Mouse (Mus musculus): ENCODE results near the gene Adam19.
"Not testable (repeated sequence)": the region's sequence is repeated elsewhere in the genome, so short reads cannot be mapped to it uniquely, and the experiment has no call there.

Gene Adam19

GRCm38 (mm10) chr11:46055896-46056769, at the start of gene Adam19:
Gene Adam19 (plus strand): TSS chr11:46055992.
- DNase-seq (ENCODE audit: low spot score) = peak; percentile 64

GRCm38 (mm10) chr11:46016061-46016460, 39.7 kb upstream of the Adam19 start:
- peak; percentile 51 for DNase-seq (ENCODE audit: low spot score)

DNA sequence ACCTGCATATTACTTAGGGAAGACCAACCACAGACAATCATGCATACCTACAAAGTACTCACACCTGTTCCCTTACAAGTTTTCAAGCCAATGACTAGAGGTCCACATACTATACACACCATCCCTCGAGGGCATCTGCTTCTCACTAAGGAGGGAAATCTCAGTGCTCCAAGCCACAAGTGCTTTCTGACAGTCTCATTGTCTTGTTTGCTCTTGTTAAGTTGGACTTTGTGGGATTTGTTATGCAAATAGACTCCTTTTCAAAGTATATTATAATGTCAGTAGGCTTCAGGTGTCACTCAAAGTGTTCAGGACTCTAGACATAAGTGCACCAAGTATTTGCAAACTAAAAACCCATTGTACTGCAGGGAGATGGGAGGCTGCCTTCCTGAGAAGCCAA, 35.5 kb upstream of the Adam19 start:
- DNase-seq (ENCODE audit: low spot score) = no peak

- DNase-seq (ENCODE audit: low spot score) = no peak
These were observed 33.9 kb upstream of the Adam19 start for GRCm38 (mm10) chr11:46021850-46022249.

- DNase-seq (ENCODE audit: low spot score) = no peak
These were observed 32.8 kb upstream of the Adam19 start for GRCm38 (mm10) chr11:46022983-46023382.

- peak; percentile 62 for DNase-seq (ENCODE audit: low spot score)
These were observed 29.8 kb upstream of the Adam19 start for GRCm38 (mm10) chr11:46025962-46026392.

DNA sequence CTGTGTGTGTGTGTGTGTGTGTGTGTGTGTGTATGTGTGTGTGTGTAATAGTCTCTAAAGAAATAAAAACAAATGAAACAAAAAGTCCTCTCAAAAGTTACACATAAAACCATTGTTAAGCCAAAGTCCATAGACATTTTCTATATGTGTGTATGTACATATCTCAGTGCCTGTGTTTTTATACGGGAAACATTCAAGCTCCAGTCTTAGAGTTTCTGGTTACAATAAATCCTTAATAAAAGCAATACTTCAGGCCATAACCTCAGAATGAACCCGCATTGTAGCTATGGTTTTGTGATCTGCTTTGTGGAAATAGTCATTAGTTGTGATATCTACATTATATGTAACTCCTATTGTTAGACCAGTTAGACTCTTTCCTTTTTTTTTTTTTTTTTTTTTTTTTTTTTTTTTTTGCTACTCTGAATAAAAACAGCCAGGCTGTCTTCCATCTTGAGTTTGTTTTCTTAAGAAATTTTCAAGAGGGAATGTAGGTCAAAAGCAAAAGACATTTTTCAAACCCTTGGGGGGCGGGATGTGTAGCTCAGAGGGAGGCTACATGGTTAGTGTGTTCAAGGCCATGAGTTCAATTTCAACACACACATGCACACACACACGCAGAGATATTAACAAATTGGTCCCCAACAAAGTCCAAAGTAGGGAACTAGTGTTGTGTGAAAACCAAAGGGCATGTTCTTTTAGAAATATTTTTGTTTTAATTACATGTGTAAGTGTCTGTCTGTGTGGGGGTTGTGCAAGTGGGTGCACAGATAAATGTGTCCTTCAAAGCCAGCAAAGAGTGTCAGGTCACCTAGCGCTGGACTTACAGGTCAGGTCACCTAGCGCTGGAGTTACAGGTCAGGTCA, 27.6 kb upstream of the Adam19 start:
- no peak for DNase-seq (ENCODE audit: low spot score)

DNA sequence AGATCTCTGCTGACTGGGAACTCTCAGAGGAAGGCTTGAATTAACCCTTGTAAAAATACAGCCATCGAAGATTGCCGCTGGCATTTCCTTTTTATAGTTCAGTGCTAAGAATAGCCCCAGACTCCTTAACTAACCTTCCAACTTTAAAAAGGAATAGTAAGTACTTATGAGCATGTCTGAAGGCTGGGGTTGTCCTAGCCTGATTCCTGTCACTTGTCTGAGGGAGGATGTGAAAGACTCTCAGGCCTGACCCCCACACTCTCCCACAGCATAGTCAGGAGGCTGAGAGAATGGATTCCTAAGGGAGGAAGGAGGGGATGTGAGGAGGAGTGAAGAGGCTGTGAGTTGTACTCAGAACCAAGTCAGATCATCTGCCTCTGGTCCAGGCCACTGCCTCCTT, 26.3 kb upstream of the Adam19 start:
- DNase-seq (ENCODE audit: low spot score) = no peak

GRCm38 (mm10) chr11:46030026-46030425, 25.8 kb upstream of the Adam19 start:
- no peak for DNase-seq (ENCODE audit: low spot score)

DNA sequence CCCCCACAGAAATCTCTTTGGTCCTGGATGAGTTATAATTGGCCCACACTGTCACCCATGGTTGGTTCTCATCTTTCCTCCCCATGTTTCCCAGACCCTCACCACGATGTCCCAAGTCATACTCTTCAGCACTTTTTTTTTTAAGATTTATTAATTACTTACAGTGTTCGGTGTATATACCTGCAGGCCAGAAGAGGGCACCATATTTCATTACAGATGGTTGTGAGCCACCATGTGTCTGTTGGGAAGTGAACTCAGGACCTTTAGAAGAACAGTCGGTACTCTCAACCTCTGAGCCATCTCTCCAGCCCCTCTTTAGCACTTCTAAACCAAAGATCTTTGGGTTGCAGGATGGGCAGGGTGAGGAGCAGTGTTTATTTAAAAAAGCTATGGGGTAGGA, 24.3 kb upstream of the Adam19 start:
- peak; percentile 16 for DNase-seq (ENCODE audit: low spot score)

GRCm38 (mm10) chr11:46032956-46033355, 22.8 kb upstream of the Adam19 start:
- no peak for DNase-seq (ENCODE audit: low spot score)

DNA sequence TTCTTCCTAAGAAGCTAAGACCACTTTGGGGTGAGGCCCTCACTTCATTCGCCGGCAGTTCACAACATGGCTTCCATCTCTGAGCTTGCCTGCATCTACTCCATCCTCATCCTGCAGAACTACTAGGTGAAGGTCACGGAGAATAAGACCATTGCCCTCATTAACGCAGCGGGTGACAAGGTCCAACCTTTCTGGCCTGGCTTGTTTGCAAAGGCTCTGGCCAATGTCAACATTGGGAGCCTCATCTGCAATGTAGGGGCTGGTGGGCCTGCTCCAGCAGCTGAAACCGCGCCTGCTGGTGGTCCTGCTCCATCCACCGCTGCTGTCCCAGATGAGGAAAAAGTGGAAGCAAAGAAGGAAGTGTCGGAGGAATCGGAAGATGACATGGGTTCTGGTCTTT, 19.4 kb upstream of the Adam19 start:
- no peak for DNase-seq (ENCODE audit: low spot score)

DNA sequence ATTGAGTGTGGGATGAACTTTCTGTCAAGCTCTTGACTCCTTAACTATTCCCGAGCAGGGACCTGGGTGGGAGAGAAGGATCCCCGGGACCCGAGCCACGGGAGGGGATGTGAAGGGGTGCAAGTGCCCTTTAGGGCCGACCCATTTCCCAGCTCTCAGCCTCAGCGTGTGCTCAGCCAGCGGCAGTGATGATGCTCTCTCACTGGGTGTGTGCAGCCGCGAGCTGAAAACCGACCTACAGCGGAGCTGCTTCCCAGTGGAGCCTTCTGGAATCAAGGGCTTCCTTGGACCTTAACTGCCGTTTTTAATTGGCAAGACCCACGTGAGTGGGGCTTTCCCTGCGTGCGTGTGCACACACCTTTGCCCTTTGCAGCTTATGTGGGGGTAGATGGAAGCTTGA, 16.9 kb upstream of the Adam19 start:
- DNase-seq (ENCODE audit: low spot score) = no peak

- DNase-seq (ENCODE audit: low spot score) = no peak
These were observed 16.5 kb upstream of the Adam19 start for GRCm38 (mm10) chr11:46039335-46039734.

DNA sequence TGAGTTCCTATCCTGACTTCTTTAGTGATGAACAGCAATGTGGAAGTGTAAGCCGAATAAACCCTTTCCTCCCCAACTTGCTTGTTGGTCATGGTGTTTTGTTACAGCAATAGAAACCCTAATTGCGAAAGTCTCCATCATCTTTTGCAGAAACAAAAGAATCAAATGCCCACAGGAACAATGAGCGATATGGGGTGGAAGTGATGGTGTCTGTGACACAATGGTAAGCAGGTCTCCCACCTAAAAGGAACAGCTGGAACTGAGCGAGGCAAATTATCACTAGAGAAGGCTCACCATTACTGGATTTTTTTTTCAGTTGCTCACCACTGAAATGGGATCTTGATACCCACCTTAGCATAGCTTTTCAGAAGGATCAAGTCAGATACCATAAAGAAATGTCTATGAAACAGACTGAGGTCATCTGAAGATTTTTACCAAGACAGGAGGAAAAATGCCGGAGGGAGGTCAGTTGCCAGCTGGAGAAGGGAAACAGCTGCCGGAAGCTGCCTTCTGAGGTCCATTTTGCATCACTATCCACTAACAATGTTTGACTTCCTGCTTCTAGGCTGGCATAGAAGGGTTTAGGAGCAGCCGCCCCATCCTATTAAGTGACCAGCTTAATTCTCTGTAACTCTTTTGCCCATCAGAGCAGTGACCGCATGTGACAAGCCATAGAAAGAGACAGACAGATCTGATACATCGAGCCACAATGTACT, 14.8 kb upstream of the Adam19 start:
- no peak for DNase-seq (ENCODE audit: low spot score)

GRCm38 (mm10) chr11:46041607-46042267, 14.1 kb upstream of the Adam19 start:
- DNase-seq (ENCODE audit: low spot score) = no peak

DNA sequence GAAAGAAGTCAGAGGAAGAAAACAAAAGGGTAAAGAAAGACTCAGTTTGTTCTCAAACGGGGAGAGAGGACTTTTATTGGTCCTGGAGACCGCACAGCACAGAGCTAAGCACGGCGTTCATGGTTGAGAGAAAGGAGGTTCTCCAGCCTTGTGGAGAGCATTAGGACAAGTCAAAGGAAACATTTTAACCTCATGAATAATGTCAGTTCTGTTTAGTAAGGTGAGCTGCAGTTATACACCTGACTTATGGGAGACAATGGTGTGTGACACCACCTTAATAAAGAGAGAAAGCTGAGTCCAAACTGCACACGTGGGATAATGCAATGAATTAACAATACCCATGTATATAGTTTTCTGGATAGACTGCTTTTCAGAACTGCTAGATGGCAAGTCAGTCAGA, 11.0 kb upstream of the Adam19 start:
- no peak for DNase-seq (ENCODE audit: low spot score)

- no peak for DNase-seq (ENCODE audit: low spot score)
These were observed 8.5 kb upstream of the Adam19 start for GRCm38 (mm10) chr11:46047264-46047663.

GRCm38 (mm10) chr11:46052105-46052659, 3.6 kb upstream of the Adam19 start, which contains the start of gene Gm12166:
Gene Gm12166 (minus strand): TSS chr11:46052321.
- DNase-seq (ENCODE audit: low spot score) = peak; percentile 80

GRCm38 (mm10) chr11:46053457-46053856, 2.3 kb upstream of the Adam19 start:
- not testable (repeated sequence) for DNase-seq (ENCODE audit: low spot score)

DNA sequence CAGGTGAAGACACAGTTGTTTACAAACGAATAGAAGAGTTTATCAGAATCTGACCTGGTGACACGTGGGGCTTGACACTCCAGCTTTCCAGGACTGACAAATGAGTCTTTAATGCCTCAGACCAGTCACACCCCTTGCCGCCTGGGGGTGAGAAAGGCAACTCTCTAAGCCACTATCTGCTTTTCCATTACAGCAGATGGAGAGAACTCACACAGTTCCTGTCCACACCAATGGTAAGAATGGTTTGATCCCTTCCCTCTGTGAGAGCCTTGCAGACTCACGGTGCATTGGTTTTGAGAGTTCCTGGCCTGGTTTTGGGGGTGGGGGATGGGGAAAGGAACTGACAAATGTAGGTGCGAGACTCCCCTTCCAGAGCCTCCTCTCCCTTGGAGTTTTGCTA, 1.5 kb upstream of the Adam19 start:
- DNase-seq (ENCODE audit: low spot score) = no peak

Measured in lung, postnatal 25 days (tissue).